Mouse (Mus musculus): ENCODE measurements around the gene Epha7. TPM values are rescaled to one million over a fixed set of nuclear protein-coding genes. Genes with fewer than 3 reads are reported as not detected.

Epha7 gene
- 48.2 and 68.0 TPM in 2 replicates for polyA plus RNA-seq (2014; fragmentation: Nextera tagmentation; extraction: Ambion mirVana)

GRCm38 (mm10) chr4:28812691-28813289 is at the start of gene Epha7:
TSS of gene Epha7 (plus strand) at chr4:28813131.
- Histone ChIP-seq H3K4me2 (ENCODE audit: low read length) (peak within 1 kb of the TSS; percentile 80), H3K27ac (replicated peaks; ENCODE audit: low read depth, low read length) (peak within 1 kb of the TSS; percentile 97), H3K9ac (replicated peaks; ENCODE audit: low read length) (peak within 1 kb of the TSS; percentile 88), H3K4me3 (replicated peaks; ENCODE audit: low read depth, low read length) (peak within 1 kb of the TSS; percentile 78), H3K36me3 (ENCODE audit: control insufficient read depth, insufficient read depth, low read length) (no peaks in the 10 kb centered on the region), H3K27me3 (ENCODE audit: control insufficient read depth, insufficient read depth, low read length) (peaks cover 16% of the 10 kb centered on the region; the same call in 1 of the 2 replicates), H3K9me3 (ENCODE audit: control insufficient read depth, low read length) (no peaks in the 10 kb centered on the region), H3K4me1 (ENCODE audit: control insufficient read depth, insufficient read depth, low read length) (0 out of 2 replicates have a peak, but pooled peaks cover 2% of the 10 kb centered on the region)
- peak; percentile 99 for DNase-seq
- WGBS, result under 1% methylated on average over 48 of the region's 48 CpGs
- ATAC-seq (ENCODE audit: low FRiP score, low TSS enrichment), result peak; percentile 98

DNA sequence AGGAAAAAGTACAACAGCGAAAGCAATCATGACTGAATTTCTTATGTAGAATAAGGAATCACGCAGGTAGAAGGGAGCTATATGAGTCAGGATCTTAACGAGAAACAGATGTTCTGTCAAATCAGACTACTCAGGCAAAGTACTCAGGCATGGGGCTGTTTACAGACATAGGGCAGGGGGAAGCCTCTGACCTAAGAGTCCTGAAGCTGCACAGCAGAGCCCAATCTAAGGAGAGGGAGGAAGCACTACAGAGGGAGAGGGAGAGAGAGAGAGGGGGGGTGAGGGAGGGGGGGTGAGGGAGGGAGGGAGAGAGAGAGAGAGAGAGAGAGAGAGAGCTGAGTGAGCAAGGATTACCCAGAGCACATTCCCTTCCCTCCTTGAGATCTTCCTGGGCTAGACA is 29.0 kb upstream of the Epha7 start:
- H3K9ac ChIP-seq (replicated peaks; ENCODE audit: low read length), result no peak overlapping the region
- no peaks in the 10 kb centered on the region for H3K9me3 ChIP-seq (ENCODE audit: control insufficient read depth, low read length)
- H3K4me3 ChIP-seq (replicated peaks; ENCODE audit: low read depth, low read length), result no peak overlapping the region
- 60% methylated on average over 3 of the region's 3 CpGs for WGBS
- H3K27ac ChIP-seq (replicated peaks; ENCODE audit: low read depth, low read length), result no peak overlapping the region
- H3K27me3 ChIP-seq (ENCODE audit: control insufficient read depth, insufficient read depth, low read length), result no peaks in the 10 kb centered on the region
- DNase-seq (no peak), ATAC-seq (ENCODE audit: low FRiP score, low TSS enrichment) (no peak)
- no peak overlapping the region for H3K4me2 ChIP-seq (ENCODE audit: low read length)
- no peaks in the 10 kb centered on the region for H3K36me3 ChIP-seq (ENCODE audit: control insufficient read depth, insufficient read depth, low read length)
- H3K4me1 ChIP-seq (ENCODE audit: control insufficient read depth, insufficient read depth, low read length), result no peaks in the 10 kb centered on the region

- H3K4me3 ChIP-seq (replicated peaks; ENCODE audit: low read depth, low read length), result no peak overlapping the region
- peaks cover 16% of the 10 kb centered on the region; the same call in 1 of the 2 replicates for H3K27me3 ChIP-seq (ENCODE audit: control insufficient read depth, insufficient read depth, low read length)
- H3K27ac ChIP-seq (replicated peaks; ENCODE audit: low read depth, low read length), result no peak overlapping the region
- ATAC-seq (ENCODE audit: low FRiP score, low TSS enrichment) (no peak), DNase-seq (peak; percentile 73)
- no peaks in the 10 kb centered on the region for H3K9me3 ChIP-seq (ENCODE audit: control insufficient read depth, low read length)
- no peak overlapping the region for H3K9ac ChIP-seq (replicated peaks; ENCODE audit: low read length)
- no peaks in the 10 kb centered on the region for H3K36me3 ChIP-seq (ENCODE audit: control insufficient read depth, insufficient read depth, low read length)
- H3K4me2 ChIP-seq (ENCODE audit: low read length), result no peak overlapping the region
- H3K4me1 ChIP-seq (ENCODE audit: control insufficient read depth, insufficient read depth, low read length), result 0 out of 2 replicates have a peak, but pooled peaks cover 2% of the 10 kb centered on the region
Observed at GRCm38 (mm10) chr4:28808800-28809199, 4.1 kb upstream of the Epha7 start.

DNA sequence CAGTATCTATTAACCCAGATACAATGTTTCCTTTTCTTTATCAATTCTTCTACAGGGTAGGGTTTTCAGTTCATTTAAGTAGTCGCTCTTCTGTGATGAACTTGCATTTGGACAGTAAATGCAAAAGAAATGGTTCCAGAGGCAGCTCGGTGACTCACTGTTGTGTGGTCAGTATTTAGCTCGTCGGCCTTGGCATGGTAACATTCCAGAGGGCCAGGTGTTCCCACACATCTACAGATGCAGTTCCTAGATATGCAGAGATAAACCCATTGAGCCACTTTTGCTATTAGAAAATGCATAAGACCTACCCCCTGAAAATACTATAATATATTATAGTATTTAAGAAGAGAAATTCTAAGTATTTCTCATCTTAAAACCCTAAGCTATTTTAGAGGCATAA is 3.2 kb upstream of the Epha7 start:
- Histone ChIP-seq H3K9ac (replicated peaks; ENCODE audit: low read length) (no peak overlapping the region), H3K4me3 (replicated peaks; ENCODE audit: low read depth, low read length) (no peak overlapping the region)

DNA sequence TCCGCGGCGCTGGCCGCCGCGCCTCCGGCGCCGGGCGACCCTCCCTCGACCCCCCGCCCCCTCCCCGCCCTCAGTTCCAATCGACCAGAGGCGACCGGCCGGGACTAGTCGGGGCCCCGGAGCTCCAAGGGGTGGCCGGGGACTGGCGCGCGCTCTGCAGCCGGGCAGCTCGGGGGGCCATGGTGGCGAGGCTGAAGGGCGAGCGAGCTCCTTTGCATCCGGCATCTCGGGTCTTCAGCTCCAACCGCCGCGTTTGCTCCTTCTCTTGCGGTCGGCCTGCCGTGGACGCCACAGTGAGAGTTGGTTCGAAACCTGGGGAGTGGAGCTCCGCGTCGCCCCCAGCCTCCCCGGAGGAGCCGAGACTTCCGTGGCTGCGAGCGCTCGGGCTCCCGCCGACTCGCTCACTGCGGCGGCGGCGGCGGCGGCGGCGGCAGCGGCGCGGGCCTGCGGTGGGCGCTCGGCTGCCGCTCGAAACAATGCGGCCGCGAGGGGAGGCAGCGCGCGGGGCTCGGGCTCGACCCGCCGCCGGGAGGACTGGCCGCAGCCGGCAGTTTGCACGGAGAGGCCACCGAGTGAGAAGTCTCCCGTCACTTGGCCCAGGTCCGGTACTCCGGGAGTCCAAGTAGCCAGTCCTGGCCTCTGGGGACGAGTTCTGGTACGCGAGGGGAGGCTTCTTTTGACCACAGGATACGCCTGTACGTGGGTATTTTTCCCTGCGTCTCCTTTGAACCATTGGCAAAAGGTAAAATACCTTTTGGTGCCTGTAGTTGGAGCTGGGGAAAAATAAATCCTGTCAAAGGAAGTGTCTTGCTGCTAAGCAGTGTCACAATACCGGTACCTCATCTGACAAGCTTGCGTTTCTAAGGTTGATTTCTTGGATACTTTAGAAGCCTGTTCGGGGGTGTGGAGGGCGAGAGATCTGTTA is 882 bp downstream of the Epha7 start:
- peak overlapping the region; percentile 78 for H3K4me3 ChIP-seq (replicated peaks; ENCODE audit: low read depth, low read length)
- peak; percentile 83 for DNase-seq
- H3K9ac ChIP-seq (replicated peaks; ENCODE audit: low read length), result peak overlapping the region; percentile 88
- peaks cover 16% of the 10 kb centered on the region; the same call in 1 of the 2 replicates for H3K27me3 ChIP-seq (ENCODE audit: control insufficient read depth, insufficient read depth, low read length)
- H3K27ac ChIP-seq (replicated peaks; ENCODE audit: low read depth, low read length), result peak overlapping the region; percentile 97
- H3K9me3 ChIP-seq (ENCODE audit: control insufficient read depth, low read length), result no peaks in the 10 kb centered on the region
- ATAC-seq (ENCODE audit: low FRiP score, low TSS enrichment), result peak; percentile 22
- under 1% methylated on average over 94 of the region's 94 CpGs for WGBS
- H3K36me3 ChIP-seq (ENCODE audit: control insufficient read depth, insufficient read depth, low read length), result no peaks in the 10 kb centered on the region
- H3K4me1 ChIP-seq (ENCODE audit: control insufficient read depth, insufficient read depth, low read length), result 0 out of 2 replicates have a peak, but pooled peaks cover 2% of the 10 kb centered on the region
- peak overlapping the region; percentile 80 for H3K4me2 ChIP-seq (ENCODE audit: low read length)

More for the DNA sequence above, 3.2 kb upstream of the Epha7 start:
- peaks cover 16% of the 10 kb centered on the region; the same call in 1 of the 2 replicates for H3K27me3 ChIP-seq (ENCODE audit: control insufficient read depth, insufficient read depth, low read length)
- no peak for DNase-seq
- no peaks in the 10 kb centered on the region for H3K36me3 ChIP-seq (ENCODE audit: control insufficient read depth, insufficient read depth, low read length)
- no peak overlapping the region for H3K27ac ChIP-seq (replicated peaks; ENCODE audit: low read depth, low read length)
- H3K4me2 ChIP-seq (ENCODE audit: low read length), result no peak overlapping the region
- H3K9me3 ChIP-seq (ENCODE audit: control insufficient read depth, low read length), result no peaks in the 10 kb centered on the region
- no peak for ATAC-seq (ENCODE audit: low FRiP score, low TSS enrichment)
- 0 out of 2 replicates have a peak, but pooled peaks cover 2% of the 10 kb centered on the region for H3K4me1 ChIP-seq (ENCODE audit: control insufficient read depth, insufficient read depth, low read length)
- WGBS, result 80% methylated on average over 4 of the region's 4 CpGs

- WGBS, result 0% methylated on average over 8 of the region's 8 CpGs
- H3K27ac ChIP-seq (replicated peaks; ENCODE audit: low read depth, low read length), result peak overlapping the region; percentile 97
- peak overlapping the region; percentile 88 for H3K9ac ChIP-seq (replicated peaks; ENCODE audit: low read length)
- peak overlapping the region; percentile 80 for H3K4me2 ChIP-seq (ENCODE audit: low read length)
- H3K4me3 ChIP-seq (replicated peaks; ENCODE audit: low read depth, low read length), result peak overlapping the region; percentile 78
- H3K36me3 ChIP-seq (ENCODE audit: control insufficient read depth, insufficient read depth, low read length), result no peaks in the 10 kb centered on the region
- H3K4me1 ChIP-seq (ENCODE audit: control insufficient read depth, insufficient read depth, low read length), result 0 out of 2 replicates have a peak, but pooled peaks cover 2% of the 10 kb centered on the region
- ATAC-seq (ENCODE audit: low FRiP score, low TSS enrichment) (no peak), DNase-seq (peak; percentile 64)
- H3K9me3 ChIP-seq (ENCODE audit: control insufficient read depth, low read length), result no peaks in the 10 kb centered on the region
- H3K27me3 ChIP-seq (ENCODE audit: control insufficient read depth, insufficient read depth, low read length), result peaks cover 16% of the 10 kb centered on the region; the same call in 1 of the 2 replicates
Observed at GRCm38 (mm10) chr4:28814476-28814815, 1.5 kb downstream of the Epha7 start.

GRCm38 (mm10) chr4:28814816-28815620 is 2.1 kb downstream of the Epha7 start:
- 0 out of 2 replicates have a peak, but pooled peaks cover 2% of the 10 kb centered on the region for H3K4me1 ChIP-seq (ENCODE audit: control insufficient read depth, insufficient read depth, low read length)
- under 1% methylated on average over 71 of the region's 72 CpGs for WGBS
- H3K27me3 ChIP-seq (ENCODE audit: control insufficient read depth, insufficient read depth, low read length), result peaks cover 16% of the 10 kb centered on the region; the same call in 1 of the 2 replicates
- H3K9me3 ChIP-seq (ENCODE audit: control insufficient read depth, low read length), result no peaks in the 10 kb centered on the region
- no peaks in the 10 kb centered on the region for H3K36me3 ChIP-seq (ENCODE audit: control insufficient read depth, insufficient read depth, low read length)
- peak overlapping the region; percentile 88 for H3K9ac ChIP-seq (replicated peaks; ENCODE audit: low read length)
- H3K4me2 ChIP-seq (ENCODE audit: low read length), result peak overlapping the region; percentile 80
- peak overlapping the region; percentile 78 for H3K4me3 ChIP-seq (replicated peaks; ENCODE audit: low read depth, low read length)
- H3K27ac ChIP-seq (replicated peaks; ENCODE audit: low read depth, low read length), result peak overlapping the region; percentile 97
- ATAC-seq (ENCODE audit: low FRiP score, low TSS enrichment), result peak; percentile 42
- peak; percentile 89 for DNase-seq

DNA sequence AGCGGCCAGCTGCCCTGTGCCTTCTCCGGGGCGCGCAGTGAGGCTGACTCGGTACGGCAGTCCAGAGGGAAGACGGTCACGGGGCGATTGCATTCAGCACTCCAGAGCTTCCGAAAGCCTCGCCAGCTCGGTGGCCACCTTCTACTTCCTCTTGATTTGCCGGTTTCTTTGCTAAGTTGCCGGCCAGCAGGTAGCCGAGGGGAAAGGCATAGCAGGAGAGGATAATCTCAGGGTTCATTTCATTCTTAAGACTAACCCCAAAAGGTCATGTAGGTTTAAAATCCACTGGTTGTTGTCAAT is 2.6 kb downstream of the Epha7 start:
- H3K9me3 ChIP-seq (ENCODE audit: control insufficient read depth, low read length), result no peaks in the 10 kb centered on the region
- peak overlapping the region; percentile 97 for H3K27ac ChIP-seq (replicated peaks; ENCODE audit: low read depth, low read length)
- peaks cover 16% of the 10 kb centered on the region; the same call in 1 of the 2 replicates for H3K27me3 ChIP-seq (ENCODE audit: control insufficient read depth, insufficient read depth, low read length)
- peak overlapping the region; percentile 80 for H3K4me2 ChIP-seq (ENCODE audit: low read length)
- no peak for DNase-seq
- no peak for ATAC-seq (ENCODE audit: low FRiP score, low TSS enrichment)
- H3K4me1 ChIP-seq (ENCODE audit: control insufficient read depth, insufficient read depth, low read length), result 0 out of 2 replicates have a peak, but pooled peaks cover 2% of the 10 kb centered on the region
- H3K36me3 ChIP-seq (ENCODE audit: control insufficient read depth, insufficient read depth, low read length), result no peaks in the 10 kb centered on the region
- H3K9ac ChIP-seq (replicated peaks; ENCODE audit: low read length), result peak overlapping the region; percentile 88
- WGBS, result 0% methylated on average over 15 of the region's 15 CpGs
- peak overlapping the region; percentile 78 for H3K4me3 ChIP-seq (replicated peaks; ENCODE audit: low read depth, low read length)
